Mouse (Mus musculus) embryonic facial prominence, embryonic 12.5 days (tissue): ENCODE data around the gene Gdf1. TPM values are rescaled to one million over a fixed set of nuclear protein-coding genes. Genes with fewer than 3 reads are reported as not detected.
A peak's percentile ranks its signal among the peaks of the same experiment; 100 is the strongest.

Experiments
- ATAC-seq: fragments of 200-750 bp; cut with Nextera tagmentation; 2 replicates; pipeline ENCODE4 v1.8.0; 2017; ENCODE audit not compliant: insufficient number of reproducible peaks, insufficient read depth, low FRiP score, low TSS enrichment
- H3K27ac ChIP-seq: fragments of 300-500 bp; sonication (generic); 2 replicates; pipeline ENCODE4 v1.5.1; 2016; ENCODE audit warnings: mild to moderate bottlenecking
- H3K27me3 ChIP-seq: fragments of 300-500 bp; sonication (generic); 2 replicates; pipeline ENCODE4 v1.6.1; 2016; ENCODE audit warnings: mild to moderate bottlenecking, moderate library complexity
- H3K36me3 ChIP-seq: fragments of 300-500 bp; sonication (generic); 2 replicates; pipeline ENCODE4 v1.6.1; 2016; ENCODE audit warnings: mild to moderate bottlenecking
- H3K4me1 ChIP-seq: fragments of 300-500 bp; sonication (generic); 2 replicates; pipeline ENCODE4 v1.6.1; 2016
- H3K4me2 ChIP-seq: fragments of 300-500 bp; sonication (generic); replicated peaks from 2 replicates; pipeline ENCODE4 v1.6.1; 2016; ENCODE audit warnings: mild to moderate bottlenecking, moderate library complexity
- H3K4me3 ChIP-seq: fragments of 300-500 bp; sonication (generic); 2 replicates; pipeline ENCODE4 v1.5.1; 2016; ENCODE audit warnings: mild to moderate bottlenecking
- H3K9ac ChIP-seq: fragments of 300-500 bp; sonication (generic); 2 replicates; pipeline ENCODE4 v1.6.1; 2016; ENCODE audit warnings: mild to moderate bottlenecking, moderate library complexity
- H3K9me3 ChIP-seq: fragments of 300-500 bp; sonication (generic); 2 replicates; pipeline ENCODE4 v1.6.1; 2016; ENCODE audit warnings: mild to moderate bottlenecking, moderate library complexity
- WGBS: fragments of 180-500 bp; shearing (Covaris S2); methylation state at CpG from one replicate; pipeline ENCODE4 v1.1.7; 2016; 5-methylcytosine and 5-hydroxymethylcytosine counted together
- polyA plus RNA-seq: library from polyadenylated mRNA; unstranded; fragments of >200 nt; fragmentation: Nextera tagmentation; extraction: Ambion mirVana; gene quantifications from 2 replicates; pipeline ENCODE4 v1.2.1, GENCODE M21; 2016

Gene Gdf1
- polyA plus RNA-seq, 1 experiment from 2014 or later, result 2.1 TPM

DNA sequence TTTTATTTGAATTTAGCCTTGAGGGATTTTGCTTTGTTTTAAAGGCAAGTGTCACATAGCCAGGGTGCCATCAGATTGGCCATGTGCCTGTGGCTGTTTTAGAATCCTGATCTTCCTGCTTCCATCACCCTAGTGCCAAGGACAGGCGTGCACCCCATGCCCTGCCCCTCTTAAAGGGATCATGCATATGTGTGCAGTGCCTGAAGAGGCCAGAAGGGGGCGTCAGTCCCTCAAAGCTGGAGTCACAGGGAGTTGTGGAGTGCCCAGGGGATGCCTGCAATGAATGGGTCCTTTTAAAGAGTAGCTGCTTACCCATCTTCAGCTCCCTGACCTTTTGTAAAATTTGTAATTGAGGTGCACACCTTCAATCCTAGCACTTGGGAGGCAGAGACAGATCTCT is 20.3 kb upstream of the Gdf1 start:
- Histone ChIP-seq H3K36me3 (peaks cover 77% of the 10 kb centered on the region), H3K9me3 (no peaks in the 10 kb centered on the region), H3K4me2 (no peak overlapping the region), H3K9ac (no peak overlapping the region), H3K4me1 (no peaks in the 10 kb centered on the region), H3K27ac (no peak overlapping the region), H3K4me3 (no peak overlapping the region), H3K27me3 (no peaks in the 10 kb centered on the region)
- ATAC-seq, result no peak
- WGBS, result 41% methylated on average over 2 of the region's 2 CpGs

DNA sequence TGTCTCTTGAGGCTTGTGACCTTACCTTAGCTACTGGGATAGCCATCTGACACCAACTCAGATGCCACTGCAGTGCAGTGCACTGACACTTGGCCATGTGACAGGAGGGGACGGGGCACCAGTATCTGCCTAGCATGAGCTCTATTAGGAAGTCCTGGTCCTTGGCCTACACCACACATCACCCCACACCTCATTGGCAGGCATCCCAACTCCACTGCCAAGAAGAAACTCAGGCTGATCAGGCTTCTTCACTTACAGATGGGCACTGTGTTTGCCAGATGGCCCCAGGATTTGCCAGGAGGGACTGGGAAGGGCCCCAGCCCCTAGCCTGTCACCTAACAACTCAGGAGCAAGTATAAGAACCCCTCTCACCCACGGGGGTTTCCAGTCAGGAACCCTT is 16.2 kb upstream of the Gdf1 start:
- no peaks in the 10 kb centered on the region for H3K27me3 ChIP-seq
- 93% methylated on average over 2 of the region's 2 CpGs for WGBS
- no peak for ATAC-seq
- H3K4me2 ChIP-seq, result no peak overlapping the region
- H3K36me3 ChIP-seq, result peaks cover 39% of the 10 kb centered on the region
- H3K4me1 ChIP-seq, result peaks cover 27% of the 10 kb centered on the region
- no peaks in the 10 kb centered on the region for H3K9me3 ChIP-seq
- H3K4me3 ChIP-seq, result no peak overlapping the region
- H3K27ac ChIP-seq, result no peak overlapping the region
- H3K9ac ChIP-seq, result no peak overlapping the region

DNA sequence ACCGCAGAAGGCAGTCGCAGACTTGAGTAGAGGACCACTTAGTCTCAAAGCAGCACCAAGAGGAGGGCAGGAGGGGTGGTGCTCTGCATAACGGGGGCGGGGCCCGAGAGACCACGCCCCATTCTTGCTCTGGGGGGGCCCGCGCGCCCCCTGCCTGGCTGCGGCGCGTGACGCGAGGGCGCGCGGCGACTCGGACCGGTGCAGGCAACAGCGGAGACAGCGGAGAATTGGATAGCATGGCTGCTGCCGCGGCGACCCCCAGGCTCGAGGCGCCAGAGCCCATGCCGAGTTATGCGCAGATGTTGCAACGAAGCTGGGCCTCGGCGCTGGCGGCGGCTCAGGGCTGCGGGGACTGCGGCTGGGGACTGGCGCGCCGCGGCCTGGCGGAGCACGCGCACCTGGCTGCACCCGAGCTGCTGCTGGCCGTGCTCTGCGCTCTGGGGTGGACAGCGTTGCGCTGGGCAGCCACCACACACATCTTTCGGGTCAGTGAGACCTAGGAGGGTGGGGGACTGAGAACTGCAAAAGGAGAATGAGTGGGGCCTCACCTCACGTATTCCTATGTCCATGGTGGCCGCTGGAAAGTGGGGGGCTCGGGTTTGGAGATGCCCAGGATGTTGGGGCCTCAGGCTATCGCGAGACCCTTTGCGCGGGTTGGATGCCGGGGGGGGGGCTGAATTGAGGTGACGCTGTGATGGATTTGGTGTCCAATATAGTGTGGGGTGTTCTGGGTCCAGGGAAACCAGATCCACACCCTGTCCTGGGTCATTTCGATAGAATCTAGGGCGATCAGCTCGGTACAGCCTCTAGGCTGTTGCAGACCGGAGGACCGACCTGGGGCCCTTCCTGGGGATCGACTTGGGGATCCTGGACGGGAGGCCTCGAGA is 13.8 kb upstream of the Gdf1 start, which contains the start of gene Cers1:
TSS of gene Cers1 (plus strand) at position 152 of the 887 bp plus-strand sequence.
- Histone ChIP-seq H3K4me1 (peaks cover 27% of the 10 kb centered on the region), H3K27me3 (no peaks in the 10 kb centered on the region), H3K4me3 (peak within 1 kb of the TSS; percentile 57), H3K9ac (peak within 1 kb of the TSS; percentile 63), H3K4me2 (peak within 1 kb of the TSS; percentile 68), H3K27ac (peak within 1 kb of the TSS; percentile 83), H3K9me3 (no peaks in the 10 kb centered on the region), H3K36me3 (peaks cover 31% of the 10 kb centered on the region)
- peak; percentile 61 for ATAC-seq
- 2% methylated on average over 66 of the region's 66 CpGs for WGBS

DNA sequence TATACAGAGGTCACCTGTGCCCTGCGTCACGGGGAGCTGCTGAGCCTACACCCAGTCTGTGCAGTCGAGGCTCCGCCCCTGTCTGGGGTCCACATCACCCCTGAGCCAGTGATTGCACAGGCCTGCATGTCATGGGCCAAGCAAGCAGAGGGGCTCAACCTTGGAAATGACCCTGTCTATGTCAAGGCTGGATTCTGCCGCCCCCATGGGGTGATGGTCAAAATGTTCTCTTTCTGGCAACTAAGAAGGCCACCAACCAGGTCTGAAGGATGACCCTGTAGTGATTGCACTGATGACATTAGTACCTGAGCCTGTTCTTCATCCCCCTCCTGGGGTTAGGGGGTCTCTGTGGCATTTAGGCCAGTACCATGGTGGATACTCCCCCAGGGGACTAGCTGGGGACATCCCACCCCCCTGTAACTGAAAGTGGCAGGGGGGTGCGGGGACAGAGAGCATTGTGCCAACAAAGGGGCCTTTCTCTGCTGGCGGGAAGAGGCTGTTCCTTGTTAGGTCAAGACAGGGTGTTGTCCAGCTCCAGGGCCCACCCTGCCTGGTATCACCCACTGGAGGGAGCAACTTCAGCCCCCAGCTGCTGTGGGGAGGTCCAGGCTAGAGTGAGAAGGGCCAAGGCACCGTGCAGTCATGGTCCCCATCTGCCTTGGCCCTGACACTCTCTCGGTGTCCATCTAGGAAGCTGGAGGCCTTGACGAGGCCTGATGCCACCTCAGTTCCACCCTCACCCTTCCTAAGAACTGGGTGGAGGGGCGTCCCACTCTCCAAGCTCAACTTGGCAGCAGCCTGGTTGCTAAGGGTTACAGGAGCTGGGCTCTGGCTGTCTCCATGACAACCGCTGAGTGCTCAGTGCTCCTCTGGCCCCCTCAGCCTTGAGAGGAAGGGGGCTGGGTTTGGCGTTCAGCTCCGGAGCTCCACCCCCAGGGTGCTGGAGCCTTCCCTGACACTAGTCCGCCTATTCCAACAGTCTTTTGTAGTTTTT is 12.8 kb upstream of the Gdf1 start:
- Histone ChIP-seq H3K27ac (peak overlapping the region; percentile 83), H3K27me3 (no peaks in the 10 kb centered on the region), H3K4me2 (peak overlapping the region; percentile 68), H3K36me3 (peaks cover 22% of the 10 kb centered on the region), H3K4me1 (peaks cover 27% of the 10 kb centered on the region), H3K4me3 (peak overlapping the region; percentile 57), H3K9me3 (no peaks in the 10 kb centered on the region), H3K9ac (peak overlapping the region; percentile 63)
- WGBS, result 8% methylated on average over 15 of the region's 15 CpGs
- ATAC-seq, result peak; percentile 82

DNA sequence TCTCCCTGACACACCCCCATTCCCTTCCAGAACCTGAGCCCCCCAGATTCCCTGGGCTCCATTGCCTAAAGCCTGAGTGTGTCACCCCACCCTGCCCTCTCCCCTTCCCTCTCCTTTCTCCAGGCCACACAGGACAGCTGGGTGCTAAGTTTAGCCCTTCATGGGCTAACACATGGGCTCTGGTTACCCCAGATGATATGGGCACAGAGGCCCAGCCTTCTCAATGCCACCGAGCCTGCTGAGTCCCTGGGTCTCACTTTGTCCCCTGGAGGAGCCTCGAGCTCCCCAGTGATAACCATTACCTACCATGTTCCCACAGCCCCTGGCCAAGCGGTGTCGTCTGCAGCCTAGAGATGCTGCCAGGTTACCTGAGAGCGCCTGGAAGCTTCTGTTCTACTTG is 11.7 kb upstream of the Gdf1 start:
- H3K9ac ChIP-seq, result no peak overlapping the region
- H3K4me3 ChIP-seq, result no peak overlapping the region
- peaks cover 14% of the 10 kb centered on the region for H3K36me3 ChIP-seq
- H3K4me1 ChIP-seq, result peaks cover 27% of the 10 kb centered on the region
- no peaks in the 10 kb centered on the region for H3K9me3 ChIP-seq
- 85% methylated on average over 5 of the region's 5 CpGs for WGBS
- no peak for ATAC-seq
- H3K27me3 ChIP-seq, result no peaks in the 10 kb centered on the region
- peak overlapping the region; percentile 83 for H3K27ac ChIP-seq
- peak overlapping the region; percentile 68; the same call in 1 of the 2 replicates for H3K4me2 ChIP-seq

DNA sequence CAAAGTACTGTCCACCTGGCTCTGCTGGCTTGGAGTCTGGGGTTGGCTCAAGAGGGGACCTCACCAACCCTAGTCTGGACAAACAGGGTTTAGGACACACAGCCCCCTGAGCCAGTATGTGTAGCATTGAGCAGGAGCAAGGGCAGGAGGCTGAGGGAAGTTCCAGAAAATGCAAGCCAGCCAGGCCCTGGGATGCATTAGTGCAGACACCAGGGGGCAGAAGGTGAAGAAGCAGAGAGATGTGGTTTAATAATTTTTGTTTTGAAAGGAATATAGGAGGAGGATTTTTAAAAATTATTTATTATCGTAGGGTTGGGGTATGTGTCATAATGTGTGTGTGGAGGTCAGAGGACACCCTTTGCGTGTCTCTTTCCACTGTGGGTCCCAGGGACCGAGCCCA is 5.9 kb upstream of the Gdf1 start:
- no peaks in the 10 kb centered on the region for H3K27me3 ChIP-seq
- no peak overlapping the region for H3K4me2 ChIP-seq
- WGBS, result 87% methylated on average over 3 of the region's 3 CpGs
- H3K9me3 ChIP-seq, result no peaks in the 10 kb centered on the region
- H3K9ac ChIP-seq, result no peak overlapping the region
- no peaks in the 10 kb centered on the region for H3K4me1 ChIP-seq
- peaks cover 16% of the 10 kb centered on the region for H3K36me3 ChIP-seq
- H3K27ac ChIP-seq, result no peak overlapping the region
- ATAC-seq, result no peak
- H3K4me3 ChIP-seq, result no peak overlapping the region

DNA sequence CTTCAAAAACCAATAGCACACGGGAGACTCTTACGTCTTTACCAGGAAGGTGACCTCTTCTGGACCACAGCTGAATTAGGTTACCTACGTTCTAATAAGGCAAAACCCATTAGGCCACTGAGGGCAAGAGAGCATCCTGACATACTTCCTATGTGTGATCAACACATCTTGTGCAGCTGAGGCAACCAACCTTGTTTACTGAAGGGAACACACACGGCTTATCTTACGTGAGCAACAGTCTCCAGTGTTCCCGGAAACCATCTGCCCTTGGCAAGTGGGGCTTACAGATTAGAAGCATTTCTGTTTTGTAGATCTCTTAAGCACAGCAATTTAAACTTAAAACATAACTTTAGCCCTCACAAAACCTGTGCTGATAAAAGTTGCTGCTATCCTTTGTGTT is 2.1 kb upstream of the Gdf1 start:
- H3K4me2 ChIP-seq, result no peak overlapping the region
- WGBS, result 93% methylated on average over 6 of the region's 6 CpGs
- no peak for ATAC-seq

DNA sequence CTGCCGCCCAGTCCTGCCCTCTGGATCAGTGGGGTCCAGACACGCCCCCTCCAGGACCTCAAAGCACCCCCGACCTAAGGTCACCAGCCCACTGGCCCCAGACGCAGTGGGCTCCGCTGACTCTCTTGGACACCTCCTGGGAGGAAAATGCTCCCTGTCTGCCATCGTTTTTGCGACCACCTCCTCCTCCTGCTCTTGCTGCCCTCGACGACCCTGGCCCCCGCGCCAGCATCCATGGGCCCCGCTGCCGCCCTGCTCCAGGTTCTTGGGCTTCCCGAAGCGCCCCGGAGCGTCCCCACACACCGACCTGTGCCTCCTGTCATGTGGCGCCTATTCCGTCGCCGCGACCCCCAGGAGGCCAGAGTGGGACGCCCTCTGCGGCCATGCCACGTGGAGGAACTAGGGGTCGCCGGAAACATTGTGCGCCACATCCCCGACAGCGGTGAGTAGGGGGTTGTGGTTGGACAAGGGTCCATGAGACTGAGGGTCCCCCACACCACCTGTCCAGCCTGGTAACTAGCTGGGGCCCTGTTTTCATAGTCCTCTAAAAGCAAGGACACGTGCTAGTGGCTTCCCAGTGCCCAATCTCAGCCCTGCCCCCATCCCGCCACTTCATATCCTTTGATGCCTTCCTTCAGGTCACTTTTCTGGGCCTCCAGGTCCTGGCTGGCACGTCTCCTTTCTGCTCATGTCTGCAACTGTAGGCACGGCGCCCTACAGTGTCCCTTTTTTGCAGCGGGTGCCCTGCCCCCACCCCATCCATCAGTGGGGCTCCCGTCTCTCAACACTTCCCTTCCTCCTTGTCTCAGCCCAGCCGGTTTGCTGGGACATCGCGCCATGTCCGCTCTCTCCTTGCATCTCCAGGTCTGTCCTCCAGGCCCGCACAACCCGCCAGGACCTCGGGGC is 471 bp downstream of the Gdf1 start:
- 0 out of 2 replicates have a peak, but pooled peaks have one; percentile 13 for ATAC-seq
- Histone ChIP-seq H3K4me1 (peaks cover 23% of the 10 kb centered on the region), H3K27me3 (peaks cover 10% of the 10 kb centered on the region), H3K9me3 (no peaks in the 10 kb centered on the region), H3K36me3 (peaks cover 48% of the 10 kb centered on the region), H3K4me3 (peak overlapping the region; percentile 11), H3K4me2 (peak overlapping the region; percentile 34), H3K9ac (peak overlapping the region; percentile 26), H3K27ac (no peak overlapping the region)
- 6% methylated on average over 45 of the region's 45 CpGs for WGBS

More for the DNA sequence above, 2.1 kb upstream of the Gdf1 start:
- Histone ChIP-seq H3K27ac (no peak overlapping the region), H3K9me3 (no peaks in the 10 kb centered on the region), H3K4me3 (no peak overlapping the region), H3K9ac (no peak overlapping the region), H3K4me1 (peaks cover 23% of the 10 kb centered on the region), H3K27me3 (peaks cover 10% of the 10 kb centered on the region), H3K36me3 (peaks cover 27% of the 10 kb centered on the region)

DNA sequence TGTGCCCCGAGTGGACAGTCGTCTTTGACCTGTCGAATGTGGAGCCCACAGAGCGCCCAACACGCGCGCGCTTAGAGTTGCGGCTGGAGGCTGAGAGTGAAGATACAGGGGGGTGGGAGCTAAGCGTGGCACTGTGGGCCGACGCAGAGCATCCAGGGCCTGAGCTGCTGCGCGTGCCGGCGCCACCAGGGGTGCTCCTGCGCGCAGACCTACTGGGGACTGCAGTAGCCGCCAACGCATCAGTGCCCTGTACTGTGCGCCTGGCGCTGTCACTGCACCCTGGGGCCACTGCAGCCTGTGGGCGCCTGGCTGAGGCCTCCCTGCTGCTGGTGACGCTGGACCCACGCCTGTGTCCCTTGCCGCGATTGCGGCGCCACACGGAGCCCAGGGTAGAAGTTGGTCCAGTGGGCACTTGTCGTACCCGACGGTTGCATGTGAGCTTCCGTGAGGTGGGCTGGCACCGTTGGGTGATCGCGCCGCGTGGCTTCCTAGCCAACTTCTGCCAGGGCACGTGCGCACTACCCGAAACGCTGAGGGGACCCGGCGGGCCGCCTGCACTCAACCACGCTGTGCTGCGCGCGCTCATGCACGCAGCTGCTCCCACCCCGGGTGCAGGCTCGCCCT is 1.2 kb downstream of the Gdf1 start:
- Histone ChIP-seq H3K36me3 (peaks cover 54% of the 10 kb centered on the region), H3K4me3 (peak overlapping the region; percentile 11), H3K4me2 (peak overlapping the region; percentile 34), H3K27me3 (peaks cover 10% of the 10 kb centered on the region), H3K9me3 (no peaks in the 10 kb centered on the region), H3K4me1 (peaks cover 23% of the 10 kb centered on the region), H3K9ac (0 out of 2 replicates have a peak overlapping the region, but pooled peaks have one; percentile 26), H3K27ac (peak overlapping the region; percentile 30; the same call in 1 of the 2 replicates)
- WGBS, result 30% methylated on average over 53 of the region's 53 CpGs
- ATAC-seq, result peak; percentile 71

DNA sequence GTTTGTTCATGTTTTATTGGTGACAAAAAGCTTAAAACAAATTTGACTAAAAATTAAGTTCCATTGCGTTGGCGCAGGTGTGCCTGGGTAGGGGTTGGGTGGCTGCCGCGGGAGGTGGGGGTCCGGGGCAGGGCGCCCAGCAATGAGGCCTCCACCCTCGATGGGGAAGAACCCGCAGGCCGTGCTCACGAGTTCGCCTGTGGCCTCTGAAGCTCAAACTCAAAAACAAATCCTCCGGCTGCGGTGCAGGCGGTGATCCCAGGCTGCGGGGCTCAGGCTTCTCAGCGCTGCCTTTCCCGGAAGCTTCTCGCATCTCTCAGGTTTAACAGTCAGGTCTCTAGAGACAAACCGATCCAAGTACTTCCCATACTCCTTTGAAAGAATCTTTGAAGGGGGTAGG is 1.9 kb downstream of the Gdf1 start:
- H3K4me2 ChIP-seq, result peak overlapping the region; percentile 34; the same call in 1 of the 2 replicates
- peaks cover 60% of the 10 kb centered on the region for H3K36me3 ChIP-seq
- 61% methylated on average over 19 of the region's 19 CpGs for WGBS
- H3K27me3 ChIP-seq, result peaks cover 10% of the 10 kb centered on the region
- peak overlapping the region; percentile 30; the same call in 1 of the 2 replicates for H3K27ac ChIP-seq
- H3K4me3 ChIP-seq, result no peak overlapping the region
- H3K4me1 ChIP-seq, result peaks cover 23% of the 10 kb centered on the region
- 0 out of 2 replicates have a peak overlapping the region, but pooled peaks have one; percentile 20 for H3K9ac ChIP-seq
- no peak for ATAC-seq
- no peaks in the 10 kb centered on the region for H3K9me3 ChIP-seq
